Mouse (Mus musculus) urinary bladder, postnatal 4 days (tissue): ENCODE data around the gene Osbp2.

Experiments used
- DNase-seq, 2 experiments: peaks; one replicate each; pipeline ENCODE4 v3.0.0; 2021 to 2022; ENCODE audit warnings: low spot score in 2 of 2

Gene Osbp2

DNA sequence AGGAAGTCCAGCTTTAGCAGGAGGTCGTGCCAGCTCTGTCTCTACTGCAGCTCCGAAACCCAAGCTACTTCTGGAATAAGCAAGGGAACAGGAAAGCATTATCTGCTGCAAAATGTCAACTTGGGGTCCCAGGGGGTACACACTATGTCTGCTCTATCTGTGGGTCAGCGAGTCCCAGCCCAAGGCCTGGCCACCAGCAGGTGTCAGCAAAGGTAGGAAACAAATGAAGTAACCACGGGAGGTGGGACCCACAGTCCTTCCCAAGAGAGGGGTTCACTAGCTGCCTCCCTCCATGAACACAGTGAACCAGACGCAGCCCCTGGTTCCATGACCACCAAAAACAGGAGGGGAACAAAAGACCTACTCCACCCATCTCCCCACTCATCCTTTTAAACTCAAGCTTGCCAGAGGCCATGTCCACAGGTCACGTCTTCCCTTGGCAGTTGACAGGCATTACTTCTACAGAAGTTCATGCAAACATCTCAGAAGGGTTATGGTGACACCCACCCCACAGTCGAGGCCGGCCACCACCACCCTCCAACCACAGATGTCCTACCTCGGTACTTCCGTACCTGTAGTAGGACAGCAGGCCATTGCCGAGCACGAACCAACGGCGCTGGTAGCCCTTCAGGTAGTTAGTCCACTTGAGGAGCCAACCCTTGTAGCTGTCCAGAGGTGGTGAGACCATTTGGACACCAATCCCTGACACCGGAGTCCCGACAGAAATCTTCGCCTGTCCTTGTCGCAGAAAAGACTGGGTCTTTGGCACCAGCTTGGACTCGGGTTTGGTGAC, 846 bp downstream of the Osbp2 start:
- no peak for DNase-seq

- DNase-seq = no peak
These were observed 3.3 kb downstream of the Osbp2 start for GRCm38 (mm10) chr11:3860361-3860760.

- no peak for DNase-seq
These were observed 3.9 kb downstream of the Osbp2 start for GRCm38 (mm10) chr11:3859778-3860177.

GRCm38 (mm10) chr11:3857902-3858301, 5.8 kb downstream of the Osbp2 start:
- no peak for DNase-seq

- DNase-seq = no peak
These were observed 7.9 kb downstream of the Osbp2 start for GRCm38 (mm10) chr11:3855846-3856245.

GRCm38 (mm10) chr11:3854156-3854555, 9.5 kb downstream of the Osbp2 start:
- DNase-seq = no peak

- DNase-seq = no peak
These were observed 10.1 kb downstream of the Osbp2 start for GRCm38 (mm10) chr11:3853481-3854034.

- no peak for DNase-seq
These were observed 10.7 kb downstream of the Osbp2 start for GRCm38 (mm10) chr11:3853031-3853430.

GRCm38 (mm10) chr11:3851872-3852271, 11.8 kb downstream of the Osbp2 start:
- no peak for DNase-seq

- DNase-seq = no peak
These were observed 12.9 kb downstream of the Osbp2 start for GRCm38 (mm10) chr11:3850746-3851277.

DNA sequence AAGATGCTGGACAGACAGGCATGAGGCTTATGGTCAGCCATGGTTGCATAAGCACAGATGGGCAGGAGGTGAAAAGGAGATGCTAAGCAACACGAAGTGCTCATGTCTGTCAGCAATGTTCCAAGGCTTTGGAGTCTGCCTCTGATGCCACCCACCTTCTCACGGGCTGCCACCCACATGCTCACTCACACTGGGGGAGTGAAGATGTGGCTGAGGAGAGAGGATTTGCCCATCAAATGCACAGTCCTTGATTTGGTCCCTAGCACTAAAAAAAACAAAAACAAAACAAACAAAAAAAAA, 13.4 kb downstream of the Osbp2 start:
- no peak for DNase-seq

DNA sequence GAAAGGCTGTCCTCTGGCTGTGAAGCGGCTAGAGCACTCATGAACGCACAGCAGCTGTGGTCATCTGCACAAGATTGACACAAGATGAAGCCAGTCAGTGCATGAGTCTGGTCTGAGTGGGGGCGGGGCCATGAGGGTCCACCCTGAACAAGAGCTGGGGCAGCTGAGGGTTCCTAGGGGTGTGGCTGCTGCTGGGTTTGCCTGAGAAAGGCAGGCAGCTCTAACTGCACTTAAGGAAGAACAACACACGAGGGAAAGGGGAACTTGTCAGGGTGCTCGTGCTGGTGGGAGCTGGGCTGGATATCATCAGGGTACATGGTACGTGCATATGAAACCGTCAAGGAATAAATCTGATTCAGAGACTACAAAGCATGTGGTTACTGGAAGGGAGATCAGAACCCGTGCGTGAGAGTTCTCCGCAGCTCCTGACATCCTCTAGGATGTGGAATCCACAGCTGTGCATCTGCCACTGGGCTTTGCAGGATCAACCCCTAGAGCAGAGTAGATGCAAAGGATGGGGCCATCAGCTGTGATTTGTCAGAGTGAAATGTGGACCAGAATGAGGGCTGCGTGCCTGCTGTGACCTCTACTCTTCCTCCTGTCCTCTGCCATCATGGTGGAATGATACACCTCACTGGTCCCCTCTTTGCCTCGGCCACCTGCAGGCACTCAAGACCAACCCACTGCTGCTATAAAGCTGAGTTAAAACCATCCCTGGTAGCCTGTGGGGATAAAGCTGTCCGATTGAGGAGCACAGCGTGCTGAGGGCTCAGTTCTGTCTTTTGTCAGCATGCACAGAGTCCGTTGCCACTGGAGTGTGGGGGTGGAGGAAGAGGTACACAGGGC, 14.0 kb downstream of the Osbp2 start:
- no peak for DNase-seq

GRCm38 (mm10) chr11:3846351-3846750, 17.4 kb downstream of the Osbp2 start:
- no peak for DNase-seq

GRCm38 (mm10) chr11:3843943-3844734, 19.6 kb downstream of the Osbp2 start:
- DNase-seq = no peak

DNA sequence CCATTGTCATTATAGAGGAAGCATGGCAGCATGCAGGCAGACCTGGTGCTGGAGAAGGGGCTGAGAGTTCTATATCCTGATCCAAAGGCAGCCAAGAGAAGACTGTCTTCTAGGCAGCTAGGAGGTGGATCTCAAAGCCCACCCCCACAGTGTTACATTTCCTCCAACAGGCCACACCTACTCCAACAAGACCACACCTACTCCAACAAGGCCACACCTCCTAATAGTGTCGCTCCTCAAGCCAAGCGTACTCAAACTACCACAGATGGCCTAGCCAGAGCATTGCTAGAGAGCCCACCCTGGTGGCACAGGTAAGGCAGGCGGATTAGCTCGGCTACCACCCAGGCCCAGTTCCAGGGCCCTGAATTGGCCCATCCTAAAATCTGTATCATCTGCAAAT, 28.4 kb downstream of the Osbp2 start:
- no peak for DNase-seq

- DNase-seq = no peak
These were observed 29.1 kb downstream of the Osbp2 start for GRCm38 (mm10) chr11:3834421-3835098.

GRCm38 (mm10) chr11:3833544-3834420, 29.9 kb downstream of the Osbp2 start:
- no peak for DNase-seq

DNA sequence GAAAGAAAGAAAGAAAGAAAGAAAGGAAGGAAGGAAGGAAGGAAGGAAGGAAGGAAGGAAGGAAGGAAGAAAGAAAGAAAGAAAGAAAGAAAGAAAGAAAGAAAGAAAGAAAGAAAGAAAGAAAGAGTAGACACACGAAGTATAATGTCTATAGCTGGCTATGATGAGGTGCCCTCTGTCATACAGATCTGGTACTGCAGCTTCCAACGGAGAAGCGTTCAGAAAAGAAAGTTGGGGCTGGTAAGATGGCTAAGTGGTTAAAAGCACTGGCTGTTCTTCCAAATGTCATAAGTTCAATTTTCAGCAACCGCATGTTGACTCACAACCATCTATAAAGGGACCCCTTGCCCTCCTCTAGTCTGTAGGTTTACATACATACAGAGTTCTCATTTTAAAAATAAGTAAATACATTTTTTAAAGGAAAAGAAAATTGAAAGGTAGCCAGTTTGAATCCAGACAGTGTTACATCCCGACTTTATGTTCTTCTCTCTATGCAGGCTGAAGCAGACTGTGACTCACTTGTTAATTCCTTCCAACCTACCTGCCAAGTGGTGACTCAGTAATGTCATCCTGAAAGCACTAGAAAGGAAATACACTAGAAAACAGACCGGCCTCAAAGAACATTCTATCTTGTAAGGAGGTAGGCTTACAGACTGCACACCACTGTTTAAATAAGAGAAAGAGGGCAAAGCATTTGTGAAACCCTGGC, 31.4 kb downstream of the Osbp2 start:
- no peak for DNase-seq

DNA sequence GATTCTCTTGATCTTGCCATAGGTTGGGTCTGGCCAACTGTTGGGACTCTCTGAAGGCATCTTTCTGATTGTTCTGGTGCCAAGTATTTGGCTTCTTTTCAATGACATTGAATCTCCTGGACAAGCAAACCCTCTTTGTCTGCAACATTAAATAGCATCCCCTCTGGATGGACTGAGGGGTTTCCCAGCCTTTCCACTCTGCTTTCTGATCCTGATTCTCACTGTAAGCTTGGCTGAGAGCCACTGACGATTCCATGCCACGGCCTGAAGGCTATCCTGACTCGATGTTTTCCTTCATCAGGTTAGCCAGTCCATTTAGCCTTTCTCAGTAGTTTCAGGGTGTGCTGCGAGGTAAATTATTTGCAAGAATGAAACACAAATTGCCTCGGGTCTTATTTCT, 34.0 kb downstream of the Osbp2 start:
- no peak for DNase-seq

DNA sequence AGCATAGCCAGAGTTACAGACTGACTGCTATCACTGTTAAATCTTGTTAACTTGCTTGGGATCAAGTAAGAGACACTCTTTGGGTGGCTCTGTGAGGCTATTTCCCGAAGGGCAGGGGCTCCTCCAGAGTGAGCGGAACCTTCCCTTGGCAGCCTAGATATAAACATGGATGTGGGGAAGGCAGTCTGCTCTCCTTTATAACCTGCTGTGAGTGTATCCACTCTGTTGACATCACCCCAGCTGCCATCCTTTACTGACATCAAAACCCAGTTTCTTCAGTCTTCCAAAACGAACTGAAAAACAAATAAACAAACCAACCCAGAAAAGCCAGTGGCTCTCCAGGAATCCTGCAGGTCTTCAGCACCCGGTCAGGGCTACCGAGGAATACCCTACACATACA, 39.6 kb downstream of the Osbp2 start:
- no peak for DNase-seq
